Mouse (Mus musculus): Measurements from ENCODE around the gene Med29. TPM values are rescaled to one million over a fixed set of nuclear protein-coding genes. Genes with fewer than 3 reads are reported as not detected.
"Not testable (repeated sequence)": the region's sequence is repeated elsewhere in the genome, so short reads cannot be mapped to it uniquely, and the experiment has no call there.

Med29 gene
- polyA plus RNA-seq, 1 experiment from 2014 or later: 40.1 TPM

- Histone ChIP-seq H3K9ac (ENCODE audit: low read length) (no peak overlapping the region), H3K4me2 (ENCODE audit: low read depth, low read length, severe bottlenecking) (no peak overlapping the region), H3K27ac (ENCODE audit: low read depth, low read length) (no peak overlapping the region), H3K9me3 (ENCODE audit: control insufficient read depth, low read length) (no peaks in the 10 kb centered on the region), H3K27me3 (ENCODE audit: control insufficient read depth, insufficient read depth, low read length) (no peaks in the 10 kb centered on the region), H3K4me1 (replicated peaks; ENCODE audit: control insufficient read depth, insufficient read depth, low read length) (no peaks in the 10 kb centered on the region), H3K4me3 (ENCODE audit: low read depth, low read length) (no peak overlapping the region), H3K36me3 (ENCODE audit: control insufficient read depth, insufficient read depth, low read length) (peaks cover 11% of the 10 kb centered on the region)
- no peak for ATAC-seq (replicated peaks; ENCODE audit: low FRiP score)
- DNase-seq (ENCODE audit: low spot score): no peak
- 83% methylated on average over 3 of the region's 3 CpGs for WGBS
These were observed 9.4 kb upstream of the Med29 start for GRCm38 (mm10) chr7:28401942-28402341.

- H3K36me3 ChIP-seq (ENCODE audit: control insufficient read depth, insufficient read depth, low read length): peaks cover 11% of the 10 kb centered on the region
- H3K4me3 ChIP-seq (ENCODE audit: low read depth, low read length): no peak overlapping the region
- H3K4me2 ChIP-seq (ENCODE audit: low read depth, low read length, severe bottlenecking): no peak overlapping the region
- 100% methylated on average over 1 of the region's 1 CpGs for WGBS
- no peaks in the 10 kb centered on the region for H3K9me3 ChIP-seq (ENCODE audit: control insufficient read depth, low read length)
- ATAC-seq (replicated peaks; ENCODE audit: low FRiP score) (no peak), DNase-seq (ENCODE audit: low spot score) (no peak)
- no peak overlapping the region for H3K27ac ChIP-seq (ENCODE audit: low read depth, low read length)
- H3K9ac ChIP-seq (ENCODE audit: low read length): no peak overlapping the region
- no peaks in the 10 kb centered on the region for H3K4me1 ChIP-seq (replicated peaks; ENCODE audit: control insufficient read depth, insufficient read depth, low read length)
- H3K27me3 ChIP-seq (ENCODE audit: control insufficient read depth, insufficient read depth, low read length): no peaks in the 10 kb centered on the region
These were observed 8.5 kb upstream of the Med29 start for GRCm38 (mm10) chr7:28401030-28401429.

- no peak for ATAC-seq (replicated peaks; ENCODE audit: low FRiP score)
- Histone ChIP-seq H3K4me2 (ENCODE audit: low read depth, low read length, severe bottlenecking) (no peak overlapping the region), H3K9ac (ENCODE audit: low read length) (no peak overlapping the region), H3K9me3 (ENCODE audit: control insufficient read depth, low read length) (no peaks in the 10 kb centered on the region), H3K27me3 (ENCODE audit: control insufficient read depth, insufficient read depth, low read length) (no peaks in the 10 kb centered on the region), H3K27ac (ENCODE audit: low read depth, low read length) (no peak overlapping the region), H3K4me1 (replicated peaks; ENCODE audit: control insufficient read depth, insufficient read depth, low read length) (peaks cover under 1% of the 10 kb centered on the region; the same call in 1 of the 2 replicates), H3K36me3 (ENCODE audit: control insufficient read depth, insufficient read depth, low read length) (peaks cover 5% of the 10 kb centered on the region), H3K4me3 (ENCODE audit: low read depth, low read length) (no peak overlapping the region)
- 92% methylated on average over 10 of the region's 10 CpGs for WGBS
- DNase-seq (ENCODE audit: low spot score): no peak
These were observed 6.3 kb upstream of the Med29 start for GRCm38 (mm10) chr7:28398696-28399340.

GRCm38 (mm10) chr7:28398000-28398399, 5.5 kb upstream of the Med29 start:
- H3K4me2 ChIP-seq (ENCODE audit: low read depth, low read length, severe bottlenecking): no peak overlapping the region
- DNase-seq (ENCODE audit: low spot score) (no peak), ATAC-seq (replicated peaks; ENCODE audit: low FRiP score) (no peak)
- H3K4me3 ChIP-seq (ENCODE audit: low read depth, low read length): no peak overlapping the region
- no peak overlapping the region for H3K27ac ChIP-seq (ENCODE audit: low read depth, low read length)
- no peaks in the 10 kb centered on the region for H3K27me3 ChIP-seq (ENCODE audit: control insufficient read depth, insufficient read depth, low read length)
- no peaks in the 10 kb centered on the region for H3K9me3 ChIP-seq (ENCODE audit: control insufficient read depth, low read length)
- H3K36me3 ChIP-seq (ENCODE audit: control insufficient read depth, insufficient read depth, low read length): peaks cover 5% of the 10 kb centered on the region
- peaks cover 5% of the 10 kb centered on the region; the same call in 1 of the 2 replicates for H3K4me1 ChIP-seq (replicated peaks; ENCODE audit: control insufficient read depth, insufficient read depth, low read length)
- H3K9ac ChIP-seq (ENCODE audit: low read length): no peak overlapping the region
- 76% methylated on average over 3 of the region's 3 CpGs for WGBS

DNA sequence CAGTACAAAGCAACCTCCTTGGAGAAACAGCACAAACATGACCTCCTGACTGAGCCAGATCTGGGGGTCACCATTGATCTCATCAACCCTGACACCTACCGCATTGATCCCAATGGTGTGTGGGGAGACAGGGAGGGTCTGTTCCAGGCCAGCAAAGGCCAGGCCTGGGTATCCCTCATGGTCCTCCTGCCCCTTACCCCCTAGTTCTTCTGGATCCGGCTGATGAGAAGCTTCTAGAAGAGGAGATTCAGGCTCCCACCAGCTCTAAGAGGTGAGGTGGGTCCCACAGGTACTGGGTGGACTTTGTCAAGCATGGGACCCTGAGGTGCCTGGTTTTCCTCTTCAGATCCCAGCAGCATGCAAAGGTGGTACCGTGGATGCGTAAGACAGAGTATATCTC, 2.9 kb upstream of the Med29 start:
- WGBS: 95% methylated on average over 4 of the region's 4 CpGs
- H3K27me3 ChIP-seq (ENCODE audit: control insufficient read depth, insufficient read depth, low read length): no peaks in the 10 kb centered on the region
- H3K4me3 ChIP-seq (ENCODE audit: low read depth, low read length): no peak overlapping the region
- peaks cover 5% of the 10 kb centered on the region for H3K36me3 ChIP-seq (ENCODE audit: control insufficient read depth, insufficient read depth, low read length)
- no peak overlapping the region for H3K9ac ChIP-seq (ENCODE audit: low read length)
- H3K4me1 ChIP-seq (replicated peaks; ENCODE audit: control insufficient read depth, insufficient read depth, low read length): peaks cover 7% of the 10 kb centered on the region; the same call in 1 of the 2 replicates
- H3K4me2 ChIP-seq (ENCODE audit: low read depth, low read length, severe bottlenecking): no peak overlapping the region
- no peak overlapping the region for H3K27ac ChIP-seq (ENCODE audit: low read depth, low read length)
- DNase-seq (ENCODE audit: low spot score) (no peak), ATAC-seq (replicated peaks; ENCODE audit: low FRiP score) (no peak)
- no peaks in the 10 kb centered on the region for H3K9me3 ChIP-seq (ENCODE audit: control insufficient read depth, low read length)

DNA sequence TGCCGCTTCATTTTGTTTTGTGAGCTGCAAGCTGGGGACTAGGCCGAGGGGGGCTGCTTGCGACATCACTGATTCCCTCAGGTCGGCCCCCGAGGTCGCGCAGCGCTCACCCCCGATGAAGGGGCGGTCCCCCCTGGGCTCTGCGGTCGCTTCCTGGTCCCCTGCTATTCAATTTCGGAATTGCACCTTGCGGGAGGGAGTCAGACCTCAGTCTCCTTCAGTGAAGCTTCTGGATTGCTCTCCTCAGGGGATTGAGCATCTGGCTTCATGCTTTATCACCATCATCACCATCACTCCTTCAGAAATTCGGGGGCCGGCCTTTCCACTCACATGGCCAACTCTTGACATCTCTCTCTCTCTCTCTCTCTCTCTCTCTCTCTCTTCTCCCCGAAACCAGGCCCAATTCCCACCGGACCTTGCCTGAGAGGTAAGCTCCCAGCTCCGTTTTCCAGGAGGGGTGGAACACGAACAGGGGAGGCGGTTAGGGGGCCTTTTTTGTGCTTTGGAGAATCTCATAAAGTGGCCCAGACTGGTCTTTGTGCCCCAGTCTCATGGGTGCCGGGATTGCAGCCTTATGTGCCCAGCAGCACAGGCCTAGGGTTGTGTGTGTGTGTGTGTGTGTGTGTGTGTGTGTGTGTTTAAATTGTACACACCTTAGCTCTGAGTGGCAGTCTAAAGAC, 904 bp upstream of the Med29 start:
- 7% methylated on average over 22 of the region's 22 CpGs for WGBS

GRCm38 (mm10) chr7:28390331-28390730, 2.2 kb downstream of the Med29 start:
- H3K27ac ChIP-seq (ENCODE audit: low read depth, low read length): no peak overlapping the region
- peaks cover 7% of the 10 kb centered on the region; the same call in 1 of the 2 replicates for H3K4me1 ChIP-seq (replicated peaks; ENCODE audit: control insufficient read depth, insufficient read depth, low read length)
- H3K4me2 ChIP-seq (ENCODE audit: low read depth, low read length, severe bottlenecking): no peak overlapping the region
- H3K4me3 ChIP-seq (ENCODE audit: low read depth, low read length): no peak overlapping the region
- H3K36me3 ChIP-seq (ENCODE audit: control insufficient read depth, insufficient read depth, low read length): peaks cover 7% of the 10 kb centered on the region; the same call in 1 of the 2 replicates
- DNase-seq (ENCODE audit: low spot score): no peak
- WGBS: 94% methylated on average over 3 of the region's 3 CpGs
- no peaks in the 10 kb centered on the region for H3K9me3 ChIP-seq (ENCODE audit: control insufficient read depth, low read length)
- no peak overlapping the region for H3K9ac ChIP-seq (ENCODE audit: low read length)
- no peak for ATAC-seq (replicated peaks; ENCODE audit: low FRiP score)
- no peaks in the 10 kb centered on the region for H3K27me3 ChIP-seq (ENCODE audit: control insufficient read depth, insufficient read depth, low read length)

More for the DNA sequence above, 904 bp upstream of the Med29 start:
- Histone ChIP-seq H3K27ac (ENCODE audit: low read depth, low read length) (no peak overlapping the region), H3K36me3 (ENCODE audit: control insufficient read depth, insufficient read depth, low read length) (peaks cover 9% of the 10 kb centered on the region), H3K9ac (ENCODE audit: low read length) (peak overlapping the region; percentile 80), H3K27me3 (ENCODE audit: control insufficient read depth, insufficient read depth, low read length) (no peaks in the 10 kb centered on the region), H3K9me3 (ENCODE audit: control insufficient read depth, low read length) (no peaks in the 10 kb centered on the region), H3K4me2 (ENCODE audit: low read depth, low read length, severe bottlenecking) (peak overlapping the region; percentile 84), H3K4me3 (ENCODE audit: low read depth, low read length) (peak overlapping the region; percentile 83), H3K4me1 (replicated peaks; ENCODE audit: control insufficient read depth, insufficient read depth, low read length) (peaks cover 7% of the 10 kb centered on the region; the same call in 1 of the 2 replicates)
- ATAC-seq (replicated peaks; ENCODE audit: low FRiP score): no peak
- no peak for DNase-seq (ENCODE audit: low spot score)

GRCm38 (mm10) chr7:28387384-28387783, 5.1 kb downstream of the Med29 start:
- H3K36me3 ChIP-seq (ENCODE audit: control insufficient read depth, insufficient read depth, low read length); DNase-seq (ENCODE audit: low spot score); H3K27ac ChIP-seq (ENCODE audit: low read depth, low read length); H3K27me3 ChIP-seq (ENCODE audit: control insufficient read depth, insufficient read depth, low read length); H3K9me3 ChIP-seq (ENCODE audit: control insufficient read depth, low read length); H3K9ac ChIP-seq (ENCODE audit: low read length); ATAC-seq (replicated peaks; ENCODE audit: low FRiP score); H3K4me3 ChIP-seq (ENCODE audit: low read depth, low read length); H3K4me2 ChIP-seq (ENCODE audit: low read depth, low read length, severe bottlenecking); H3K4me1 ChIP-seq (replicated peaks; ENCODE audit: control insufficient read depth, insufficient read depth, low read length): not testable (repeated sequence)
- WGBS: 88% methylated on average over 7 of the region's 7 CpGs
